Mouse (Mus musculus) lung, postnatal 0 days (tissue): ENCODE data around the gene Gm20388.

ENCODE experiments used
- CTCF ChIP-seq: IDR thresholded peaks from 2 replicates; pipeline ENCODE4 v1.5.1; 2016; ENCODE audit warnings: antibody characterized with exemption, mild to moderate bottlenecking
- EP300 ChIP-seq: IDR thresholded peaks from 2 replicates; pipeline ENCODE4 v1.6.1; 2016; ENCODE audit warnings: antibody characterized with exemption, mild to moderate bottlenecking, control low read depth

- TF ChIP-seq CTCF (no peak), EP300 (no peak)
These were observed 3904.7 kb downstream of the Gm20388 start for GRCm38 (mm10) chr8:123815325-123815724.
